Mouse (Mus musculus) mouse trophoblast stem cell (cell line): Measurements from ENCODE around the gene Slc22a30.
"Not testable (repeated sequence)": the region's sequence is repeated elsewhere in the genome, so short reads cannot be mapped to it uniquely, and the experiment has no call there.

ENCODE experiments used
- in situ Hi-C, 2 experiments: fragments of 300-500 bp; cut with MseI, MboI; formaldehyde crosslinking; loops; 2 replicates in 1 of 2; 3 replicates in 1 of 2; pipeline ENCODE4 v1.15.1; 2025

The Slc22a30 gene

GRCm38 (mm10) chr19:8405011-8405410 is at the start of gene Slc22a30:
Gene Slc22a30, minus strand, starts transcription at chr19:8405111.
- in situ Hi-C loops, result not testable (repeated sequence)

- in situ Hi-C loops, result no loop called here
Measured at GRCm38 (mm10) chr19:8448321-8448720, 43.4 kb upstream of the Slc22a30 start.

GRCm38 (mm10) chr19:8447516-8447915 is 42.6 kb upstream of the Slc22a30 start:
- in situ Hi-C loops, result no loop called here

- in situ Hi-C loops, result no loop called here
Measured at GRCm38 (mm10) chr19:8431051-8431662, 26.2 kb upstream of the Slc22a30 start.

DNA sequence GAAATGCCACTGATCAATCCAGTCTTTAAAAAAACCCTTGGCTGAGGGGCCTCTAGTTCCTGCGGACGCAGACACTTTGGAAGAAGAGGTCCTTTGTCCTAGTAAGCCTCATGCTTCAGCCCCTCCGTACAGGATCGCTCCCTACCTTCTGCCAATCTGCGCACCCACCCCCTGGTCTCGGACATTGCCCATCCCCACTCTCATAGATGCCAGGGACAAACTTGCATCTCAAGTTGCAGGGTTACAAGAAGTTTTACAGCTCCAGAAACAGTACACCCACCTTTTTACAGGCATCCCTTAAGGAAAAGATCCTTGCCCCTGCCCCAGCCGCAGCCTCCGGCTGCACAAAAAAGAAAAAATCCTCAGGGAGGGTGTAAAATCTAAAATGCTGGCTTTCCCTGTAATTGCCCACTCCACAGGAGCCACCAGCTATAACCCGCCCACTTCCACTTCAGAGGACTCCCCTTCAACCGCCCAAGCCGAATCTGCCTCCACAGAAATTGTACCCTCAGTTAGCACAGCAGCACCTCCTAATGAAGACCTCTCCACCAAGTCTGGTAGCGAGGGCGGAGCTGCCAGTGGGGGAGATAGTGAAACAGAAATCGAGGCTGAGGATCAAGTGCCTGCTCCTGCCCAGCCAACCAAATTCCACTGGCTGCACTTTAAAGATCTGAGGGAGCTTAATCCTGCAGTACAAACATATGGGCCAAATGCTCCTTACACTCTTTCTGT is 2.5 kb upstream of the Slc22a30 start:
- in situ Hi-C loops, result not testable (repeated sequence)
